Mouse (Mus musculus) cortical plate, adult 2 months (tissue): ENCODE measurements at regions not wholly inside any gene's neighbourhood (a gene's known extent, or its start where the extent isn't known, plus 50 kb on each side); places are given as distances from the start of the nearest gene placed in this dataset.

Experiments
- H3K27ac ChIP-seq: fragments of 200-500 bp; 2 replicates; pipeline ENCODE4 v1.5.1; 2012; ENCODE audit warnings: low read length, control low read depth, inconsistent platforms; ENCODE audit not compliant: insufficient read depth
- H3K4me1 ChIP-seq: fragments of 200-500 bp; 2 replicates; pipeline ENCODE4 v1.6.1; 2011; ENCODE audit warnings: low read length; ENCODE audit not compliant: control insufficient read depth, insufficient read depth
- H3K4me3 ChIP-seq: fragments of 200-500 bp; 2 replicates; pipeline ENCODE4 v1.5.1; 2011; ENCODE audit warnings: mild to moderate bottlenecking, low read length, control low read depth; ENCODE audit not compliant: insufficient read depth
- CTCF ChIP-seq: fragments of 200-500 bp; IDR thresholded peaks from 2 replicates; pipeline ENCODE4 v1.5.1; 2011; ENCODE audit warnings: mild to moderate bottlenecking, control low read depth, low read length; ENCODE audit not compliant: insufficient read depth; ENCODE audit errors: extremely low read depth
- POLR2A ChIP-seq: fragments of 200-500 bp; IDR thresholded peaks from 2 replicates; pipeline ENCODE4 v1.6.1; 2011; ENCODE audit warnings: mild to moderate bottlenecking, low read length, control low read depth; ENCODE audit not compliant: insufficient read depth; ENCODE audit errors: extremely low read depth

DNA sequence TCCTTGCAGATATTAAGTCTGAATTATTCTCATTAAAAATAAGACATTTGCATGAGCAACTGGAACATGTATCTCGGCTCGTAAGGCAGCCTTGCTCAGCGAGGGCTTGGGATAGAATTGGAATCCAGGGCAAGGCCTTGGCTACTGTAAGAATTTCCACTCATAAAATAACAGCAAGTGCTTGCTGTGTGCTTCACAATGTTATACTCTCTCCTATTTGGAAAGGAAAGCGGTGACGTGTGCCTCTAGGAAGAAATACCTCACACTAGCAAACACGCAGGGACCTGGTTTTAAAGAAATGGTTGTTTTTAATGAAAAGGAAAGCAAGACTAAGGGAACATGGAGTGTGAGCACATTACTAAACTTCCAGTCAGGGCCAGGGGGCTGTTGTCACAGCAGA is 69.3 kb upstream of the Cops8 start:
- Histone ChIP-seq H3K27ac (no peak overlapping the region), H3K4me3 (no peak overlapping the region), H3K4me1 (no peaks in the 10 kb centered on the region)
- TF ChIP-seq CTCF (no peak), POLR2A (no peak)

- H3K4me3 ChIP-seq, result no peak overlapping the region
- H3K4me1 ChIP-seq, result no peaks in the 10 kb centered on the region
- TF ChIP-seq POLR2A (no peak), CTCF (no peak)
- no peak overlapping the region for H3K27ac ChIP-seq
Measured at GRCm38 (mm10) chr1:90536105-90536504, 66.7 kb upstream of the Cops8 start.

GRCm38 (mm10) chr1:90543801-90544795 is 58.7 kb upstream of the Cops8 start:
- Histone ChIP-seq H3K4me3 (no peak overlapping the region), H3K27ac (no peak overlapping the region), H3K4me1 (no peaks in the 10 kb centered on the region)
- TF ChIP-seq CTCF (no peak), POLR2A (no peak)

DNA sequence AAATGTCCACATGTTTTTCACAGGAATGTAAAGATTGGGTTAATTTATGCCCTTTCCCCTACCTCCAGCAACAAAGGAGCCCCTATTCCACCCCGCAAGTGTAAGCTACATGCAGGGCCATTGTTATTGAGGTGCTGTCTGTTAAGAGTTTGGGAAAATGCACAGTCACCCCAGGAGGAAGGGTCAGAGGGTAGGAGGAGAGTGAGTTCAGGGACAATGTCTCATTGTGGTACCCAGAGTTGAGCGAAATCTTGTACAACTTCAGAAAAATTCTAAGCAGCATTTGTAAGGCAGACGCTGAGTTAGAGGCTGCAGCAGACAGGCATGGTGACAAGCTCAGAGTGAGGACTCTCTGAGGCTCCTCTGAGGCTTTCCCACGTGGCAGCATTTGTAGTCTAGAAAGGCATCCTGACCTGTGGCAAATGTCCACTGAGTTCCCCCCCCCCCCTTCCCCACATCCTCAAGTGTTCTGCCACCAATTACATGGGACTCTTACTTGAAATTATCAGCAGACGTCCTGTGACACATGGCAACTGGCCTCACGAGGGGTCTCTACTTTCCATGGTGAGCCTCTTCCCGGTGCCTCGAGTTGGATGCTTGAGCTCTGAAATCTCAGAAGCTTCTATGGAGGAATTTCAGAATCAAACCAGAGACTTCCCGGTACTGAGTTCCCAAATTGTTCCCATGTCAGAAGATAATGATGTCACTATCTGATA is 57.8 kb upstream of the Cops8 start:
- Histone ChIP-seq H3K4me3 (no peak overlapping the region), H3K4me1 (no peaks in the 10 kb centered on the region), H3K27ac (no peak overlapping the region)
- TF ChIP-seq CTCF (no peak), POLR2A (no peak)

DNA sequence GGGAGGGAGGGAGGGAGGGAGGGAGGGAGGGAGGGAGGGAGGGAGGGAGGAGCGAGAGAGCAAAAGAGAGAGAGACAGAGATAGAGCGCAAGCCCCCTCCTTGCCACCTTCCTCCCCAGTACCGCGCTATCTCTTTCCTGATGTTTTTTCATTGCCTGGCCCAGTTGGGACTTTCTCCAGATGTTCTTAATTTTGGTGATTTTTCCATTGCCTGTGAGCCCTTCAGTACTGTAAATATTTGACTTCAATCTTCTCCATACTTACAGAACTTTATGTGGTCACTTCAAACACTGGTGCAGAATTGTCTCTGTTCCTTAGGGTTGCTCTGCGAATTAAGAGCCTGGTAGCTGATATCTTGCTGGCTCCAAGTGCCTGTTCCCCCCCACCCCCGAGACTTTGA is 50.1 kb upstream of the Cops8 start:
- Histone ChIP-seq H3K4me1 (no peaks in the 10 kb centered on the region), H3K4me3 (no peak overlapping the region), H3K27ac (no peak overlapping the region)
- TF ChIP-seq POLR2A, result no peak
- no peak for TF ChIP-seq CTCF
